17 mouse cellular contexts compared by ENCODE assay signal in genomic region chr2:170094220-170094619, GRCm38 (mm10).
"Had no signal": no experiment of that assay in that cellular context is flagged by ENCODE, and none has a peak within 500 bp of the region (broad histone marks: within the 10 kb centered on the region; RNA-seq: fewer than 3 reads in every experiment).

No protein-coding gene starts in this region.

- H3K4me1 ChIP-seq: midbrain, embryonic 12.5 days; stomach, embryonic 15.5 days had no signal

- ATAC-seq: intestine, embryonic 16.5 days; lung, postnatal 0 days; midbrain, embryonic 16.5 days had no signal

- DNase-seq: layer of hippocampus, adult 9-11 months; layer of hippocampus, postnatal 36 days; lung, adult 18-20 months; lung, postnatal 4 days; retina, postnatal 1 day; right cerebral cortex, postnatal 4 days; spleen, adult 18-20 months; thymus, adult 18-20 months; thymus, postnatal 14 days had no signal

- H3K27me3 ChIP-seq: limb, embryonic 13.5 days; midbrain, embryonic 12.5 days; neural tube, embryonic 13.5 days; stomach, embryonic 15.5 days had no signal

- H3K9me3 ChIP-seq: limb, embryonic 13.5 days; midbrain, embryonic 12.5 days; neural tube, embryonic 13.5 days; stomach, embryonic 15.5 days had no signal

- H3K36me3 ChIP-seq: limb, embryonic 13.5 days; midbrain, embryonic 12.5 days; neural tube, embryonic 13.5 days; stomach, embryonic 15.5 days had no signal

- H3K9ac ChIP-seq: limb, embryonic 13.5 days; midbrain, embryonic 12.5 days; neural tube, embryonic 13.5 days; stomach, embryonic 15.5 days had no signal

- H3K27ac ChIP-seq: limb, embryonic 13.5 days; midbrain, embryonic 12.5 days; neural tube, embryonic 13.5 days; stomach, embryonic 15.5 days had no signal

- H3K4me3 ChIP-seq: limb, embryonic 13.5 days; midbrain, embryonic 12.5 days; neural tube, embryonic 13.5 days; stomach, embryonic 15.5 days had no signal

- H3K4me2 ChIP-seq: limb, embryonic 13.5 days; liver, embryonic 11.5 days; midbrain, embryonic 12.5 days; neural tube, embryonic 13.5 days; stomach, embryonic 15.5 days had no signal
